Mouse (Mus musculus) heart, embryonic 16.5 days (tissue): ENCODE measurements around the gene Xylt2. TPM values are rescaled to one million over a fixed set of nuclear protein-coding genes. Genes with fewer than 3 reads are reported as not detected.
"Not testable (repeated sequence)": the region's sequence is repeated elsewhere in the genome, so short reads cannot be mapped to it uniquely, and the experiment has no call there.

Experiments used
- ATAC-seq: fragments of 200-750 bp; cut with Nextera tagmentation; replicated peaks from 2 replicates; pipeline ENCODE4 v1.8.0; 2017; ENCODE audit warnings: moderate number of reproducible peaks; ENCODE audit not compliant: insufficient read depth, low FRiP score; ENCODE audit errors: extremely low read depth
- H3K27ac ChIP-seq: fragments of 300-500 bp; sonication (generic); 2 replicates; pipeline ENCODE4 v1.5.1; 2014; ENCODE audit warnings: mild to moderate bottlenecking, low read length, control low read depth, moderate library complexity
- H3K27me3 ChIP-seq: fragments of 300-500 bp; sonication (generic); 2 replicates; pipeline ENCODE4 v1.6.1; 2014; ENCODE audit warnings: low read length, mixed read lengths; ENCODE audit not compliant: control insufficient read depth, insufficient read depth
- H3K36me3 ChIP-seq: fragments of 300-500 bp; sonication (generic); 2 replicates; pipeline ENCODE4 v1.6.1; 2014; ENCODE audit not compliant: control insufficient read depth, insufficient read depth
- H3K4me1 ChIP-seq: fragments of 300-500 bp; sonication (generic); 2 replicates; pipeline ENCODE4 v1.6.1; 2014; ENCODE audit warnings: low read length, mixed read lengths; ENCODE audit not compliant: control insufficient read depth, insufficient read depth
- H3K4me2 ChIP-seq: fragments of 300-500 bp; sonication (generic); 2 replicates; pipeline ENCODE4 v1.6.1; 2014; ENCODE audit warnings: low read depth, mild to moderate bottlenecking, control low read depth, low read length
- H3K4me3 ChIP-seq: fragments of 300-500 bp; sonication (generic); 2 replicates; pipeline ENCODE4 v1.5.1; 2014; ENCODE audit warnings: mild to moderate bottlenecking, control low read depth, low read length
- H3K9ac ChIP-seq: fragments of 300-500 bp; sonication (generic); 2 replicates; pipeline ENCODE4 v1.6.1; 2014; ENCODE audit warnings: low read length, control low read depth
- H3K9me3 ChIP-seq: fragments of 300-500 bp; sonication (generic); replicated peaks from 2 replicates; pipeline ENCODE4 v1.6.1; 2016; ENCODE audit warnings: low read length; ENCODE audit not compliant: control insufficient read depth
- WGBS: fragments of 180-500 bp; shearing (Covaris S2); extraction: QIAGEN DNeasy Blood & Tissue Kit; methylation state at CpG from one replicate; pipeline ENCODE4 v1.1.7; 2014; 5-methylcytosine and 5-hydroxymethylcytosine counted together
- polyA plus RNA-seq: library from polyadenylated mRNA; unstranded; fragments of >200 nt; fragmentation: Nextera tagmentation; extraction: Ambion mirVana; gene quantifications from 2 replicates; pipeline ENCODE4 v1.2.1, GENCODE M21; 2015

Xylt2 gene
- polyA plus RNA-seq, 1 experiment from 2014 or later = 11.6 TPM

DNA sequence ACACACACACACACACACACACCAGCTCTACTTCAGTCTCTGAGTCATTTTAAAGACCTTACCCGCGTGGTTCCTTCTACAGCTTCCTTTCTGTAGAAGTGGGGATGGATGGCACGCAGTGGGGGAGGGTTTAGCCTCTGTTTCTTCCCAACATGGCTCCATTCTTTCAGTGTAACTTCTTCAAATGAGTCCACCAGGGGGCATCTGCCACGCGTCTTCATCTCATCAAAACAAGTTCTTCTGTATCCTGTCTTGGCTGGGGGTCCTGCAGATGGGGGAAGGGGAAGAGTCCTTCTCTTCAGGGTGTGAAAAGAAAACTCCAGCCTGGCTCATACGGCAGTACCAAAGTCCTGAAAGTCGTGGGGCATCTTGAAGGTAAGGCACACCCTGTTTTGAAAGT lies 26.7 kb upstream of the Xylt2 start:
- WGBS = 43% methylated on average over 7 of the region's 7 CpGs

DNA sequence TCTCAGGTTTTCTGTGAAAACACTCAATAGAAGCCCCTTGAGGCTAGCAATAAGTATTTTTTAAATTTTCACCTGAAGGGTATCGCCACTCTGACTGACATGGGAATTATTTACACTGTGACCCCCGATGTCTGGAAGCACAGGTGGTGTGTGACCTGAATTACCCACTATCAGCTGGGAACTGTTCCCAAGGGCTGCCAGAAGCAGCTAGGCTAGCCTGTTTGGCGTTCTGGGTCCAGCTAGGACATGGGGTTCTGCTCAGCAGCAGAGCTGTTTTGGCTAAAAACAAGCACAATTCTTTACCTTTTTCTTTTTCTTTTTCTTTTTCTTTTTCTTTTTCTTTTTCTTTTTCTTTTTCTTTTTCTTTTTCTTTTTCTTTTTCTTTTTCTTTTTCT lies 24.9 kb upstream of the Xylt2 start:
- no peaks in the 10 kb centered on the region for H3K36me3 ChIP-seq
- H3K4me1 ChIP-seq = peaks cover 6% of the 10 kb centered on the region; the same call in 1 of the 2 replicates
- no peak overlapping the region for H3K4me2 ChIP-seq
- WGBS = 62% methylated on average over 3 of the region's 3 CpGs
- H3K27ac ChIP-seq = no peak overlapping the region
- H3K4me3 ChIP-seq = no peak overlapping the region
- H3K27me3 ChIP-seq = no peaks in the 10 kb centered on the region
- H3K9me3 ChIP-seq = no peaks in the 10 kb centered on the region
- no peak for ATAC-seq
- H3K9ac ChIP-seq = no peak overlapping the region

More for the DNA sequence above, 26.7 kb upstream of the Xylt2 start:
- Histone ChIP-seq H3K4me2 (no peak overlapping the region), H3K4me1 (no peaks in the 10 kb centered on the region), H3K4me3 (no peak overlapping the region), H3K27ac (no peak overlapping the region), H3K9me3 (no peaks in the 10 kb centered on the region), H3K9ac (no peak overlapping the region), H3K36me3 (no peaks in the 10 kb centered on the region), H3K27me3 (no peaks in the 10 kb centered on the region)
- no peak for ATAC-seq

DNA sequence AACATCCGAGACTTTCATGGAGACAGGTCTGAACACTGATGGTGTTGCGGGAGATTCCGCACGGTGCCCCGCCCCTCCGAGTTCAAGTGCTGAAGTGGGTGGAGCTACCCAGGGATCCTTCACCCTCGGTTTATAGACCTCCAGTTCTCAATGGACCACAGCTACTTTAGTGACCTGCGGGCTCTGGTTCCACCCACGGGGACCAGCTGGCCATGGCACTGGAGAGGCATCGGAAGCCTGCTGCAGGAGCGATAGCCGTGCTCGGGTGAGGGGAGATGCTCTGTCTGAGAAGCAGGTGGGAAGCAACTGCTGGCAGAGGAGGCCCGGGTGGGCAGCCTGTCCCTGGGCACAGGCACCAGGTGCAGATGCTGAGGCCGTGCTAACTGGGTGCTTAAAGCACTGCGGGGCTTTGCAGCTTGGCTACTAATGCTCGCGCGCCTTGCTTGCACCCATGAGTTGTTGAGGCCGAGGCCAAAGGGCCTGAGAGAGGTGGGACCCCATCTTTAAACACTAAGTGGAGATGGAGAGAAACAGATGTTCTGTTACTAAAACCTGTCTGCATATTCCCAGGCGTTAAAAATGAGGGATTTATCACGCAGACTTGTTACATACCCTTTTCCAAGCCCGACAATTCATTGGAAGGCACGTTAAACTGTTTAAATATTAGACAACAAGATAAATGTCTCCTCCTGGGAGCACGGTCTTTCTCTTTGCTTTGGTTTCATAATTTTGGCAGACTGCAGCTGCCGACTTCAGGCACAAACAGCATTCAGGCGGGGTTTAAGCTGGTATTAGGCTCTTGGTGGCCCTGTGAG lies 24.3 kb upstream of the Xylt2 start:
- H3K27me3 ChIP-seq = no peaks in the 10 kb centered on the region
- no peaks in the 10 kb centered on the region for H3K9me3 ChIP-seq
- ATAC-seq = no peak
- H3K4me1 ChIP-seq = peaks cover 6% of the 10 kb centered on the region; the same call in 1 of the 2 replicates
- 58% methylated on average over 27 of the region's 27 CpGs for WGBS
- H3K9ac ChIP-seq = no peak overlapping the region
- no peak overlapping the region for H3K4me3 ChIP-seq
- no peak overlapping the region for H3K4me2 ChIP-seq
- no peak overlapping the region for H3K27ac ChIP-seq
- no peaks in the 10 kb centered on the region for H3K36me3 ChIP-seq

DNA sequence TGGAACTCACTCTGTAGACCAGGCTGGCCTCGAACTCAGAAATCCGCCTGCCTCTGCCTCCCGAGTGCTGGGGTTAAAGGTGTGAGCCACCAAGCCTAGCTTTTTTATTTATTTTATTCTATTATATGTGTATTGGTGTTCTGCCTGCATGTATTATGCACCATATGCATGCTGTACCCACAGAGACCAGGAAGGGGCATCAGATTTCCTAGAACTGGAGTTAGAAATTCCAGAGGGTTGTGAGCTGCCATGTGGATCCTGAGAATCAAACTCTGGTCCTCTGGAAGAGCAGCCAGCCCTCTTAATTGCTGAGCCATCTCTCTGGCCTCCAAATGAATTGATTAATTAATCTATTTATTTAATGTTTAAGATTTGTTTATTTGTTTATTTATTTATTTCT lies 22.1 kb upstream of the Xylt2 start:
- WGBS = 97% methylated on average over 3 of the region's 3 CpGs
- H3K36me3 ChIP-seq = no peaks in the 10 kb centered on the region
- peaks cover 6% of the 10 kb centered on the region; the same call in 1 of the 2 replicates for H3K4me1 ChIP-seq
- H3K4me3 ChIP-seq = no peak overlapping the region
- no peaks in the 10 kb centered on the region for H3K27me3 ChIP-seq
- ATAC-seq = no peak
- H3K4me2 ChIP-seq = no peak overlapping the region
- H3K9ac ChIP-seq = no peak overlapping the region
- no peak overlapping the region for H3K27ac ChIP-seq
- H3K9me3 ChIP-seq = no peaks in the 10 kb centered on the region

DNA sequence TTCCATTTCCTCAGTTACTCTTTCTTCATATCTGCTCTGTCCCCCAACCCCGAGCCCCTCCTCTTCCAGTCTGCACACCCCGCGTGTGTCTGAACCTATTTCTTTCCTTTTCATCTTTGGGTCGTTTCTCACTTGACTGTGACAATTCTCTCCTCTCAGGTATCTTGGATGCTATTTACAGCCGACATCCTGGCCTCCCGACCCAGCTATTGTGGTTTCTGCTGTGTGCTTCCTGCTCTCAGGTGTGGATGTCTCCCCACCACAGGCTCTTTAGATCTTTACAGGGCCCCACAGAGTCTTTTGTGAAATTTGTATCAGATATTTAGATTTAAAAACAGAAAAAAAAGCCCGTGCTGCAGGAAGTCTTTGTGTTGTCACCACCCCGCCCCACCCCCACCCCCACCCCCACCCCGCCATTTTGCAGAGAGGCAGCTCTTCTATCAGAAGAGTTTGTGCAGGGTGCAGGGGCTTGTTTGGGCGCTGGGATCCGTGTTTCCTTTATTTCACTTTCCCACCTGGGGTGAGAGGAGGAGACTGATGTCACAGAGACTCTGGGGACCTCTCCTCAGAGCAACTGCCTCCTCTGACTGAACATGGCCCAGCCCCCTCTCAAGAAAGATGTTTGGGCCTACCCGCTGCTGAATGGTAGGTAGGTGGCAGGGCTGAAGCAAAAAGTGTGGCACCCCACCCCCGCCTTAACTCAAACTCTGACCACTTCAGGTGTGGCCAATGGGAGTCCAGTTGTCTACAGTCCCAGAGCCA lies 20.6 kb upstream of the Xylt2 start:
- ATAC-seq = no peak

DNA sequence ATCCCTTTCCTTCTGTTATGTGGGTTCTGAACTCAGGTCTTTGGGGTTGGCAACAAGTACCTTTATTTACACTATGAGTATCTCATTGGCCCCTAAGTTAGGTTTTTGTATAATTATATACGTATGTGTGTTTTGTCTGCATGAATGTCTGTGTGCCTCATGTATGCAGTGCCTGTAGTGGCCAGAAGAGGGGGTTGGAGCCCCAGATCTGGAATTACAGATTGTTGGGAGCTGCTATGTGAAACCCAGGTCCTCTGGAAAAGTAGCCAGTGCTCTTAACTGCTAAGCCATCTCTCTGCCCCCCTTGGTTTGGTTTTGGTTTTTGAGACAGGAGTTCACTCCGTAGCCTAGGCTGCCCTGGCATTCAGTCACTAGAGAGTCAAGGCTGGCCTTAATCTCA lies 19.8 kb upstream of the Xylt2 start:
- Histone ChIP-seq H3K4me1 (peaks cover 6% of the 10 kb centered on the region; the same call in 1 of the 2 replicates), H3K36me3 (no peaks in the 10 kb centered on the region), H3K9me3 (no peaks in the 10 kb centered on the region), H3K9ac (no peak overlapping the region), H3K4me3 (no peak overlapping the region), H3K27me3 (no peaks in the 10 kb centered on the region), H3K27ac (no peak overlapping the region), H3K4me2 (no peak overlapping the region)
- no peak for ATAC-seq
- WGBS = 85% methylated on average over 2 of the region's 2 CpGs

More for the DNA sequence above, 20.6 kb upstream of the Xylt2 start:
- no peaks in the 10 kb centered on the region for H3K36me3 ChIP-seq
- H3K27ac ChIP-seq = no peak overlapping the region
- WGBS = 41% methylated on average over 13 of the region's 13 CpGs
- H3K27me3 ChIP-seq = no peaks in the 10 kb centered on the region
- H3K4me2 ChIP-seq = no peak overlapping the region
- no peaks in the 10 kb centered on the region for H3K9me3 ChIP-seq
- no peak overlapping the region for H3K4me3 ChIP-seq
- peaks cover 6% of the 10 kb centered on the region; the same call in 1 of the 2 replicates for H3K4me1 ChIP-seq
- H3K9ac ChIP-seq = no peak overlapping the region

DNA sequence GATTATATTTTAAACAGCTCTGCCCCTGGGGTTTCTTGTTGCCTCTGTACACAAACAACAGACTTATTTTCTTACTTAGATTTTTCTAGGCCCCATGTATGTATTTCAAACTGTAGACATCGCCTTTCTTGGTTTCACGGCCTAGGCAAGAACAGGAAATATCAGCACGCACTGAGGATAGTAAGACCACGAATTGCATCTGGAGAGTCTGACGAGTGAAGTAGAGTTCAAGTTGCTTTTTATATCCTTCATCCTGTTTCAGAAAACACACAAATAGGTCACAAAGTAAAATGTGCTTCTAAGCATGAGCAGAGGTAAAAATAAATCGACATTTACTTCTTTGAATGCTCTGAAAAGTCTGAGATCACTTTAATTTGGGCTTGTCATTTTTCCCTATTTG lies 18.2 kb upstream of the Xylt2 start:
- H3K4me2 ChIP-seq = no peak overlapping the region
- H3K27me3 ChIP-seq = no peaks in the 10 kb centered on the region
- ATAC-seq = no peak
- no peak overlapping the region for H3K9ac ChIP-seq
- peaks cover 6% of the 10 kb centered on the region; the same call in 1 of the 2 replicates for H3K4me1 ChIP-seq
- H3K9me3 ChIP-seq = no peaks in the 10 kb centered on the region
- H3K4me3 ChIP-seq = no peak overlapping the region
- H3K36me3 ChIP-seq = no peaks in the 10 kb centered on the region
- H3K27ac ChIP-seq = no peak overlapping the region
- WGBS = 58% methylated on average over 6 of the region's 6 CpGs

DNA sequence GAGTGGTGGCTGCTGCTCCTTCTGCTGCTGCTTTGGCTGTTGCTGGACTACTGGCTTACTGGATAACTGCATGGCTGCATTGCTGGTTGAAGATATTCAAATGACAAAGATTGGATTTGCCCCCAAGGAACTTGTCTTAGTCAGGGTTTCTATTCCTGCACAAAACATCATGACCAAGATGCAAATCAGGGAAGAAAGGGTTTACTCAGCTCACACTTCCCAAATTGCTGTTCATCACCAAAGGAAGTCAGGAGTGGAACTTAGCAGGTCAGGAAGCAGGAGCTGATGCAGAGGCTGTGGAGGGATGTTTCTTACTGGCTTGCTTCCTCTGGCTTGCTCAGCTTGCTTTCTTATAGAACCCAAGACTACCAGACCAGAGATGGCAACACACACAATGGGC lies 15.2 kb upstream of the Xylt2 start:
- H3K9me3 ChIP-seq, H3K4me3 ChIP-seq, ATAC-seq, H3K27me3 ChIP-seq, H3K36me3 ChIP-seq, H3K4me2 ChIP-seq, H3K4me1 ChIP-seq, H3K9ac ChIP-seq, H3K27ac ChIP-seq: not testable (repeated sequence)

DNA sequence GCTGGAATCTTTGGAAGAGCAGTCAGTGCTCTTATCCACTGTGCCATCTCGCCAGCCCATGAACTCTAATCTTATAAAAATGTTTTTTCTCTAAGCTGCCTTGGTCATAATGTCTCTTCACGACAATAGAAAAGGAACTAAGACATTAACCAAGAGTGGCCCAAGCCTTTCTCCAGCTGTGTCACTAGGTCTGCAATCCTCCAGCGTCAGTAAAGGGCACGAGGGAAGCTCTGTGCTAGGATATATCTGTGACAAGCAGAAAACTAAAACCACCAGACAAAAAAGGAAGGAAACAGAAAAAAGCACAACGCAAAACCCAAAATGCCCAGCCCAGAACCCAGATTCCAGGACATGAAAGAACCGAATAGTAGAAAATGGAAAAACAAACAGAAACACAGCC lies 9.9 kb upstream of the Xylt2 start:
- no peaks in the 10 kb centered on the region for H3K36me3 ChIP-seq
- no peaks in the 10 kb centered on the region for H3K27me3 ChIP-seq
- WGBS = 61% methylated on average over 6 of the region's 6 CpGs
- H3K9me3 ChIP-seq = no peaks in the 10 kb centered on the region
- no peak overlapping the region for H3K27ac ChIP-seq
- no peak overlapping the region for H3K9ac ChIP-seq
- H3K4me2 ChIP-seq = no peak overlapping the region
- H3K4me3 ChIP-seq = no peak overlapping the region
- H3K4me1 ChIP-seq = no peaks in the 10 kb centered on the region
- ATAC-seq = no peak
